ENCODE assay signal across 10 mouse cellular contexts in the genomic region with DNA sequence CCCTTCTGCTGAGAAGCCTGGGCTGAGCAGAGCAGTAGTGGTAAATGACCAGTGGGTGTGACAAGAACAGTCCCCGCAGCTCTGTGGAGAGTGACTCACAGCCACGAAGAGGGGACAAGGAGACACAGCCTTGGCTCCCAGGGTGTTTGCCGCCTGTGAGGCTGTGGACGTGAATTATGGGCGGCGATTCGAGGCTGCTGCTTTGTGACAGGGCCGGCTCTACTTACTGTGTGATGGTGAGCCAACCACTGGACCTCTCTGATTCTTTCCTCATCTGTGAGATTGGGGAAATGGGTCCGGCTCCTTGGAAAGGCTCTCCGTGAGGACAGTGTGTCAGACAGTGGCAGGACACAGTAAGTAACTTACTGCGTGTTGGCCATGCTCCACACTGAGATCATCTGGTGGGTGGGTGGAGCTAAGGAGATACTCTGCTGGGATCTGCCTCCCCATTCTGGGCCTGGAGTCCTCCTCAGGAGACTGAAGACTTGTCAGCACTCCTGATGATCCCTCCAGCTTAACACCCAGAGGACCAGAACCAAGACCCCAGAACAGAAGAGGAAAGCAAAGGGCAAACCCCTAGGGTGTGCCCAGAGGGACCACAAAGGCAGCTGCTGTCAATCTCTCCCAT.
DNase-seq lines count a peak whose midpoint lies in the region; ATAC-seq lines count a peak whose summit lies in the region.
"Had no signal": no experiment of that assay in that cellular context is flagged by ENCODE, and none has a peak within 500 bp of the region (broad histone marks: within the 10 kb centered on the region; RNA-seq: fewer than 3 reads in every experiment).

No protein-coding gene starts in this region.

- H3K4me1 ChIP-seq in intestine, embryonic 16.5 days (ENCODE audit: control insufficient read depth, insufficient read depth, low read length), result no peaks in the 10 kb centered on the region
- H3K4me1 ChIP-seq in intestine, embryonic 15.5 days (replicated peaks), result 0 out of 2 replicates have a peak, but pooled peaks cover 5% of the 10 kb centered on the region

- ATAC-seq in intestine, embryonic 16.5 days, result no peak
- no peak for ATAC-seq in intestine, embryonic 15.5 days
- ATAC-seq: hindbrain, postnatal 0 days had no signal

- no peaks in the 10 kb centered on the region for H3K36me3 ChIP-seq in intestine, embryonic 16.5 days (ENCODE audit: control insufficient read depth, insufficient read depth, low read length)
- no peaks in the 10 kb centered on the region for H3K36me3 ChIP-seq in intestine, embryonic 15.5 days
- H3K36me3 ChIP-seq: limb, embryonic 15.5 days had no signal

- H3K9ac ChIP-seq in intestine, embryonic 16.5 days (ENCODE audit: low read depth, low read length), result 0 out of 2 replicates have a peak overlapping the region, but pooled peaks have one; percentile 5
- H3K9ac ChIP-seq in intestine, embryonic 15.5 days, result no peak overlapping the region
- H3K9ac ChIP-seq: limb, embryonic 15.5 days had no signal

- peak; percentile 19 for DNase-seq in urinary bladder, postnatal 14 days (ENCODE audit: low spot score)
- no peak for DNase-seq in urinary bladder, postnatal 10 days (ENCODE audit: low spot score)
- DNase-seq in gastrocnemius, postnatal 25 days, result peak; percentile 18
- DNase-seq in cerebellum, adult 11-12 months, result no peak
- DNase-seq in embryo, embryonic 11 days, result no peak

- no peak overlapping the region for H3K4me2 ChIP-seq in intestine, embryonic 16.5 days (ENCODE audit: low read depth, low read length)
- no peak overlapping the region for H3K4me2 ChIP-seq in intestine, embryonic 15.5 days (replicated peaks)
- H3K4me2 ChIP-seq: limb, embryonic 15.5 days had no signal

- no peaks in the 10 kb centered on the region for H3K27me3 ChIP-seq in intestine, embryonic 16.5 days (replicated peaks; ENCODE audit: control insufficient read depth, insufficient read depth, low read length)
- no peaks in the 10 kb centered on the region for H3K27me3 ChIP-seq in intestine, embryonic 15.5 days (replicated peaks)
- H3K27me3 ChIP-seq: limb, embryonic 15.5 days had no signal

- no peak overlapping the region for H3K4me3 ChIP-seq in intestine, embryonic 16.5 days (ENCODE audit: low read length)
- no peak overlapping the region for H3K4me3 ChIP-seq in intestine, embryonic 15.5 days (replicated peaks)
- H3K4me3 ChIP-seq: limb, embryonic 15.5 days had no signal

- H3K27ac ChIP-seq in intestine, embryonic 16.5 days (ENCODE audit: low read length), result no peak overlapping the region
- H3K27ac ChIP-seq in intestine, embryonic 15.5 days, result no peak overlapping the region
- H3K27ac ChIP-seq: hindbrain, postnatal 0 days; kidney, postnatal 0 days; limb, embryonic 15.5 days had no signal

- 66% methylated on average over 11 of the region's 11 CpGs for WGBS in intestine, embryonic 16.5 days
- WGBS in intestine, embryonic 15.5 days, result 58% methylated on average over 11 of the region's 11 CpGs

- no peaks in the 10 kb centered on the region for H3K9me3 ChIP-seq in intestine, embryonic 16.5 days (ENCODE audit: control insufficient read depth, low read length)
- H3K9me3 ChIP-seq in intestine, embryonic 15.5 days, result no peaks in the 10 kb centered on the region
- H3K9me3 ChIP-seq: limb, embryonic 15.5 days had no signal

Comparison
In these comparisons a context has a peak if more than half of its experiments do, and no peak if none do; other contexts are left out.
1. DNase-seq: peak in urinary bladder, postnatal 14 days (single experiment) and gastrocnemius, postnatal 25 days (single experiment); none in urinary bladder, postnatal 10 days (single experiment), cerebellum, adult 11-12 months (single experiment) and embryo, embryonic 11 days (single experiment).